Mouse (Mus musculus): ENCODE data around the gene Wwc1.

Gene Wwc1

DNA sequence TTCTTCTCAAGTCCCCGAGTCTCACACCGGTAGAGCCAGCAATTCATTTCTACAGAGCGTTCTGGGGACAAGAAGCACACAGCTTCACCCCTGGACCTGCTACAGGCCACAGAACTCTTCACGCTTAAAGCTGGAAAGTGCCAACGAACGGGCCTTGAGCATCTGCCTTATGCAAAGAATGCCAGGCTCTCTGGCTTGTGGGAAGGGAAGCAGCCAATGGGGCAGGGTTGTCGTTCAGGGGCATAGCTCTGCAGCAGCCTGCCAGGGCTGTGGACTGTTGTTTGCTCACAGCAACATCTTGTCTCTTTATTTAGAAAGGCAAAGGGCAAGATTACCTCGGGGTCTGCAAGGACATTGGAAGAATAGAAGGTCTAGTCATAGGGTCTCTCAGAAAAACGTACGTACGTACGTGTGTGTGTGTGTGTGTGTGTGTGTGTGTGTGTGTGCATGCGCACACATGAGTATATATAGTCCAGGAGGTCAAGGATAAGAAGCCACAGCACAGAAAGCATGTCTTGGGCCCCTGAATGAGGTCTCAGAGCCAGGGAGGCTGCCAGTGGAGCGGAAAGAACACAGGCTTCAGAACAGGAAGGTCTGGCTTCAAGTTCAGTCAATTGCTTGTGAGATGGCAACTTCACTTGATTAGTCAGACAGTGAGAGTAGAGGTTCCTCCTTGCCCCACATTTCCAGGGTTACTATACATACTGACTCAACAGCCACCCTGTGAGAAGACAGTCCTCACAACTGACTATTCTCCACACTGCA is 48.0 kb downstream of the Wwc1 start:
- no peak for DNase-seq (ENCODE audit: low spot score)

DNA sequence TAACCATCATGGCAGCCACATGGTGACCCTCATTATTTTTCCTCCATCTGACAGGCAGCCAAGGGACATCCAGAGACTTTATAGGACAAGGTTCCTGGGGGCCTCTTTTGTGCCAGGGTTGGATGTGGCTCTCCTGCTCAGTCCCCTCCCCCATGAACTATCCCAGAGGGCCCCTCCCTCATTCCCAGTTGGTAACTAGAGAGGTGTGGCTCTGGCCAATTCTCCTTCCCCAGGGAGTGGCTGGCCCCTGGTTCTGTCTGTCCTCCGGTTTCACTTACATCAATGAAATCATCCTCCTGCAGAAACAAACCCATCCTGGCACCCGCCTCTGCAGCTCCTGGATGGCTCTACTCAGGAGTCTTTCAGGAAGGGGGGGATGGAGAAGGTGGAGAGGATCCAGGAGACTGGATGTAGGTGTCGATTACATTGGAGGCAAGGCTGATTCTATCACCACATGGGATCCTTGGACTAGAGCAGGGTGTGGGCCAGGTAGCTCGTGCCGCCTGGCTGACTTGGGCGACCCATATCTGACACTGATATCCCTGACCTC is 49.7 kb downstream of the Wwc1 start:
- no peak for DNase-seq (ENCODE audit: low spot score)

DNA sequence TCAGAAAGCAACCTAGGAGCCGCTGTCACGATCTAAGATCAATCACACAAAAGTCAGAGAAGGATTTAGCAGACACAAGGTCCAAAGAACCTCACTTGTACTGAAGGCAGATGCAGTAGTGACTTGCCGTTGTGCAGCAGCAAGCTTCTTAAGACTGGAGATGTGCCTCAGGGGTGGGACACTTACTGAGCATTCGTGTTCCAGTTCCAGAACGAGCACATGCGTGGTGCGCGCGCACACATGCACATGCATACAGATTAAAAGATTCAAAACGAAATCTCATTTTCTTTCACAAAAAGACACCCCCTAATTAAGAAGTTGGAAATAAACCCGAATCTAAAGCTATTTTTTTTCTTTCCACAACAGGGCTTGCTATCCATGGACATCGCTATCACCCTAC is 51.9 kb downstream of the Wwc1 start:
- DNase-seq (ENCODE audit: low spot score) = no peak

DNA sequence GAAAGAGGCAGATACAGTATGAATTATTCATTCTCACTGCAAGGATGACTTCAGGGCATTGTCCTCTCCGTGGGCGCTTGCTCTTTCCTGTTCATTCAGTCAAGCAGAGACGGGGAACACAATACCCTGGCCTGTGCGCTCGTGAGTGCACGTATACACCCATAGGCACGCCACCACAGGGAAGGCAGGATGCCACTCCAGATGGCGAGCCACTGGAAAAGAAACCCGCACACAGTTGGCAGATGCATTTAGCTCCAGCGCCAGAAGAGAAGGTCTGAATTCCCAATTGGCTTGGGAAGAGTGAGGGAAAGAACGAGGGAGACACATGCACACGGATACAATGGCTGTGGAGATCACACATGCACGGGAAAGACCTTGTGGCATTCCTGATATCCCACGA is 53.0 kb downstream of the Wwc1 start:
- no peak for DNase-seq (ENCODE audit: low spot score)

DNA sequence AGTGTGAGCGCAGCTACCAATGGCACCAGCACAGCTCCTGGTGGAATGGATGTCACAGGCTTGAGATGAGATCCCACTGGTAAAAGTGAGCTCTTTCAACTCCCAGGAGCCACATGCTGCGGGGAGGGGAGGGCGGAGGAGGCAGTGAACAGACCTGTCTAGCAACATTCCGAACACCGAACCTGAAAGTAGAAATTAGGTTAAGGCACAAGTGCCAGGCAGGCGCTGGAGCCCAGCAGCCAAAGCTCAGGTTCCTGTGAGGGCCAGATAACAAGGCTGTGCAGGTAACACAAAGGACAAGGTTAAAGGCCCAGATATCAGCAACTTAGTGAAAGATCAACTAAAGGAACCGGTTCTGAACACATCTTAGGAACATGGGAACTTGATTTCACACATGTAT is 54.7 kb downstream of the Wwc1 start:
- DNase-seq (ENCODE audit: low spot score) = peak; percentile 84

DNA sequence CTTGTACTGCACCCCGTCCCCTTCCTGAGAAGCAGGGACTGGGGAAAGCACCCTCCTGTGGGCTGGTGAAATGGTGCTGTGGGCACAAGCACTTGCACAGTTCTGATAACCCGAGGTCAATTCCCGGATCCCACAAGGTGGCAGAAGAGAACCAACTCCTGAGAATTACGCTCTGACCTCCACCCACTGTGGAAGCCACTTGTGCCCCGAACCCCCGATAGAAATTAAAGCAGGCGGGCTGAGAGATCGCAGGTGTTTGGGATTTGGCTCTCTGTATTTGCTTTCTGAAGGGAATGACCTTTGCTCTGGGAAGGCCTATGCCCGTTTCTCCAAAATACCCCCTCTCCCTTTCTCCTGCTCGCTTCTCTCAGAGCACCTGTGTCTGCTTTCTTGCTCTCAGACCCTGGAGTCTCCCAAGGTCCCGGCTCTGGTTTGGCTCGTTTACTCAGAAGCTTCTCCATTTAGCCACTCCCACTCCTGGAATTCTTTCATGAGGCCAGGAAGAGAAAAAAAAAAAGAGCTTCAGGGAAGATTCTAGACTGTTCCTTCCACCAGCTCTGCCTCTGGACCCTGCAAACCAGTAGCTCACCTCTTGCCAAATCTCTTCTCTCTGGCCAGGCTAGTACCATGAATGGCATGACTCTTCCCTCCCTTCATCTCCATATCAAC is 58.0 kb downstream of the Wwc1 start:
- peak; percentile 28 for DNase-seq (ENCODE audit: low spot score)

DNA sequence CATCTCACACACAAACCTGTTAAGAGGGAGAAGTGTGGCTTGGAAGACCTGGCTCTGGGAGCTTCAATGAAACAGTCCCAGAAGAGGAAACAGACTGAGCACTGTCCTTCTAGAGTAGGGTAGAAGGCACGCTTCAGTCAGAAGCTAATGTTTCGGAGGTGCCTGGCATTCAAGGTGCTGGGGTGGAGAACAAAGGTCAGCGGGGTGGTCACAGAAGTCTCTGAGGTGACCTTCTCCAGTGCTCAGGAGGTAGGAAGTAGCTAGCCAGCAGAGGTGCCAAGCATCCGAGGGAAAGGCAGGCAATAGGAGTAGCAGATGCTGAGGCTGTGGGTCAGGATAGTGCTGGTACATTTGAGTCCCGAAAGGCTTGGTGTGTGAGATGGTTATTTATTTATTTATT is 59.6 kb downstream of the Wwc1 start:
- no peak for DNase-seq (ENCODE audit: low spot score)

DNA sequence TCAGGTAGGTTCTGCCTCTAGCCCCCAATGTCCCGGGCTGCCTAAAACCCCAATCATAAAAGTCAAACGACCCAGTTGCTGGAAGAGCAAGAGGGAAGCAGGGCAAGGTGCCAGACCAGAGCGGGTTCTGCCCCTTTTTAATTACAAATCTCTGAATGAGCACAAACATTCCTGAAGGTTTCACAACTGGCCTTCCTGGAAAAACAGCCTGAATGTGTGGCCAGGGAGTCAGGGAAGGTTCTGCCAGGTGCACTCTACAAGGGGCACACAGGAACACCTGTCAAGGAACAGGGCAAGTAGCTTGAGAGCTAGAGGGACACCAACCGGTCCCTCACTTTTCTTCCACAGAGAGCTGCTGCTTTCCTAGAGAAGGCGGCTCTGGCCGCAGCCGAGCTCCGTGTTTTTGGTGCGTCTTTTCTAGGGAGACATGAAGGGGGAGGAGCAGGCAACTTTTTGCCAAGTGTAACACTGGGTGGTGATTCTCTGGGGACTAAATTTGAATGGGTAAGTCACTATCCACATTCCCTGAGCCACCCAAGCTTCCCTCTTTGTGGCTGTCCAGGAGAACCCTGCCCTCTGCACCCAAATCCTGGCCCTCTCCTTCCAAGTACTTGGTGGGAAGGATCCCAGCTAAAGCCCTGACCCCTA is 60.3 kb downstream of the Wwc1 start:
- peak; percentile 82 for DNase-seq (ENCODE audit: low spot score)

DNA sequence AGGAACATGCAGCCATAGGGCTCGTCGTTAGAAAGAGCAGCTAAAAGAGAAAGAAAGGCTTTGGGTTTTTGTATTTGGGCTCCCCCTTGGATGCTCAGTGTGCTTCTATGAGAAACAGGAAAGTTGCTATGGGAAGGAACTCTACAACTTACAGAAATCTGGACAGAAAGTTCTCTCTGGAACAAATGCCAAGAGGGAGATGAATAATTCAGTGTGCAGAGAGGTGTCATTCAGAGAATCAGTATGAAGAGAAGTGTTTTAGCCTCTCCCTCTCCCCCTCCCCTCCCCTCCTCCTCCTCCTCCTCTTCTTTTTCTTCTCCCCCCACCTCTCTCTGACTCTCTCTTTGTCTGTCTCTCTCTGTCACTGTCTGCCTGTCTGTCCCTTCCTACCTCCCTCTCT is 60.9 kb downstream of the Wwc1 start:
- no peak for DNase-seq (ENCODE audit: low spot score)

DNA sequence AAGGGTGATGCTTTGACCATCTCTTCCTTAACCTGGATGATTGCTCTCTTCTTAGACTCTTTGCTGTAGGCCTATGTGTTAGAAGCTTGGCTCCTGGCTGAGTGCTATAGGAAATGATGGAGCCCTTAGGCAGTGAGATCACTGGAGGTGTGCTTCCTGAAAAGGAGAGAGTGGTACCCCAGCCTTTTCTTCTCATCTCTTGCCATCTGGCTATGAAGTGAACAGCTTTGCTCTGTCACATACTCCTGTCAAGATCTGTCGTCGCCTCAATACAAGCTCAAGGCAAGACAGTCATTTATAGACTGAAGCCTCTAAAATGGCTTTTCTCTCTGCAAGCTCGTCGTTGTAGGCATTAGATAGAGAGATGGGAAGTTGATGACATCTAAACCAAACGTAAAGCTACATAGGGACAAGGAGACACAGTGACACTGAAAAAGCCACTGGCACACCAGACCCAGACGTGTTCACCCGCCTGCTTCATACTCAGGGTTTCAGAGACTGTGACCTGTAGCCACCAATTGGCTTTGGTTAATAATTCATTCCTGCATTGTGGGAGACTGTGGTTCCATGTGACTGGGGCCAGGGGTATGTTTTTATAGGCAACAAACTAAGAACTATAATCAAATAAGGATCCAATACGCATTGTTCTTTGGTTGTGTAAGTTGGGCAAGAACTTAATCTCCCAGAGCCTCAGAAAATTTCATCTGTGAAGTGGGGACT is 63.7 kb downstream of the Wwc1 start:
- no peak for DNase-seq (ENCODE audit: low spot score)

DNA sequence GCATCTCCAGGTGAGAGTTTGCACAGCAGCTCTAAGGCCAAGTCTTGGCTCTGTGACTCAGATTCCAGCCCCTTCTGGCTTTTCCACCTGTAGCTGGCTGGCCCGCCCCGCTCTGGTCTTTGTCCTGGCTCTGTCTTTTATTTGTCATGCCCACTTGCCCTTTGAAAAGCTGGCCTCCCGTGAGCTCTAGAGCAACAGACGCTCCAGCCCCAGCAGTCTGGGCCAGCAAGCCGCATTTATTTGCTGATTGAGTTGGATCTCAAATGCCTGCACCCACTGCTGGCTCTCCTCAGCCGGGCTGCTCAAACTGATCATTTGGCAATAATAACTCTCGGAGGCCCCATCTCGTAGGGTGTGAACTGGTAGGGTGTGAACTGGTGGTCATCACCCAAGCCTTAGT is 64.8 kb downstream of the Wwc1 start:
- DNase-seq (ENCODE audit: low spot score) = peak; percentile 41

DNA sequence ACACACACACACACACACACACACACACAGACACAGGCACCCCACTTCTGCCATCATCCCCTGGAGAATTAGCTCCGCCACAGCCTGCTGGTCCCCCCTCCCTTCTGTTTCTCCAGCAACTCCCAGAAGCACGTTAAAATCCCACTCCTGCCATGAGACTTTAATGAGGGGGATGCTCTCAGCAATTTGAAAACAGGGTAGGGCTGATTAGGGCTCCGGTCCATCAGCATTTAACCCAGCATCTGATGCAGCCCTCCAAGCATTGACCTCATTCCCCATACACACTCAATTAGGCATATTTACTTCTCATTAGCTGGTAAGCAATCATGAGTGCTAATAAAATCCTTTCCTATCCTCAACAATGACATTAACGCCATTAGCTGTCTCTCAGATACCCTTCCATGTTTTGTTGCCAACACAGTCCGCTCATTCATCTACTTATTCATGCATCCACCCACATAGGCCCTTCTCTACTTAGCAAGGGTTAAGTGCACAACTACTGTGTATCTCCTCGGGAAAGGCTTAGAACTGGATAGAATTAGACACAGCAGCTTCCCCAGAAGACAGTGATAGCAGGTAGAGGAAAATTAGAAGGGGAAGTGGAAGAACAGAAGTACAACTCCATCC is 66.8 kb downstream of the Wwc1 start:
- DNase-seq (ENCODE audit: low spot score) = no peak

DNA sequence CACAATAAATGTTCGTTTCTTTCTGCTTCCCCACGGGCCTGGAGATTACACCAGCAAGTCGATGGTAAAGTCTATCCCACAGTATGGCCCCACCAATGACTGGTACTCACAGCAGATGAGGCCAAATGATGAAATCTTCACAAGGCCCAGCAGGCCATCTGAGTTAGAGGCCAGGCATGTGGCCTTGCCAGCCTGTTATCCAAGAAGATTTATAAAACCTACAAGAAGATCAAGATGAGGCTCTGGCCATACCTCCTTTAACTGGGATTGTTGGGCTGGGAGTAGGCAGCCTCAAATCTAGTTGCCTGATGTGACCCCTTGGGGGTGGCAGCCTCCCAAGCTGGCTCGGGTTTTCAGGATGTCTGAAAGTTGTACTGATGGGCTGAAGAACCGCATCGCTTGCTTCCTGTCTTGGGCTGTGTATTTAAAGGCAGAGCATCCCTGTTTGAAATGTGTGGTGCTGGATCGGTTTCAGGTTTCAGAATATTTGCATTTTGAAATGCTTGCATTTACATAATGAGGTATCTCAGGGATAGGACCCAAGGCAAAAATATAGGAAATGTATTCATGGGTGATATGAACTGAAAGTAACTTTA is 75.3 kb downstream of the Wwc1 start:
- DNase-seq (ENCODE audit: low spot score) = no peak

DNA sequence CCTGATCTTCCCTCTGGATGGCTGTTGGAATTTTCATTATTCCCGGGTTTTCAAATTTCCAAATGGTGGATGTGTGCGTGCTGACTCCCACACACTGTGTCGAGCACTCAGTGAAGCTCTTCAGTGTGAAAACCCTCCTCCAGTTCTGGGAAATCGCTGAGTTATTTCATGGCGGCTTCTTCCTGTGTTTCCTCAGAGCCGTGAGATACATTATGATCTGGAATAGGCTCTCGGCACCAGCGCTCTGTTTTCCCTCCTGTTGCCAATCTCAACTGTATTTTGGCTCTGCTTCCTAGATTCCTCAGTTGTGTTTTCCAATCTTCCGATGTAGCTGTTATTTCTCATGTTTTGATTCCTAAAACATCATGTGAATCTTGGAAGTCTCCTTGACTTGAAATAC is 77.2 kb downstream of the Wwc1 start:
- no peak for DNase-seq (ENCODE audit: low spot score)

DNA sequence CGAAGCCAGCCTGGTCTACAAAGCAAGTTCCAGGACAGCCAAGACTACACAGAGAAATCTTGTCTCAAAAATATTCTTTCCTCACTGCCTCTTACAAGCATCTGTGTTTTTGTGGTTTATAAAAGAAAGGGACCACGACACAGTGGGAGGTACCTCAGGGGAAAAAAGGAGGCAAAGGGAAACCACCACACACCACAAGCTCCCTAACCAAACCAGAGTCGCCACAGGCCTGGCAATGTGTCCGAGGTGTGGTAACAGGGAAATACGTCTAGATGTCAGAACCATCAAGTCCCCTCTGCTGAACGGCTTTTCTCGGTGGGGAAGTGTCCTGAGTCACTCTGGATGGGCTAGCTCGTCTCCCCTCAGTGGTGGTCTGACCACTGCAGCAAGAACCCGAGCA is 80.4 kb downstream of the Wwc1 start:
- DNase-seq (ENCODE audit: low spot score) = no peak

DNA sequence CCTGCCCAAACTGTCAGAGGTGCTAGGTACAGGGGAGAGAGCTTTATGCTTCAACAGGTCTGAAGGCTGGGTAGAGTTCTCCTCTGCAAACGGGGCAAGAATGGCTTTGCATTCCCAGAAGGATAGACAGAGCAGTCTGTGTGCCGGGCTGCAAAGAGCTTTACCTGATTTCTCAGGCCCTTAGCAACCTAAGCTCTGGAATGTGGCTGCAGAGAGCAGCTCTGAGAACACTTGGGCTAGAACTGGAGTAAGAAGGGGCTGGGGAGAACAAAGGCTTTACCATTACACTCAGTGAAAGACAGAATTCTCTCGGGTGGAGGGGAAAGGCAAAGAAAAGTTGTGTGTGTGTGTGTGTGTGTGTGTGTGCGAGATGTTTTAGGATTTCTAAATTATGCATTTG is 86.9 kb downstream of the Wwc1 start:
- DNase-seq (ENCODE audit: low spot score) = no peak

DNA sequence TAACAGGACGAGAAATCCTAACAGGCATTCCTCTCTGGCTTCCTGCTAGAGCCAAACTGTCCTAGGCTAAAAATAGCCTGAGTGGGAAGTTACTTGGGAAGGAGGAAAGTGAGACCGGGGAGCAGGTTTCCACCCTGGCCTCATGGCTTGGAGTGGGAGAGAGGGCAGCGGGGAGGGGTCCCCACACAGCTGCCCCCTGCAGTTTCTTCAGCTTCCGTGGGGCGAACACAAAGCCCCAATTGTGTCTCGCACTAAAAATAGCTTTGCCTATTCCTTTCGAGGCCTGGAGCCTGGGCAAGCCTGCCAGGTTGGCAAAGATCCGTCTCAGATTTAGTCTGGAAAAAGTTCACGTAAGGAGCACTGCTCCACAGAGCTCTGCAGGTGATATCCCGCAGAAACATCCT is 87.3 kb downstream of the Wwc1 start:
- peak; percentile 18 for DNase-seq (ENCODE audit: low spot score)

DNA sequence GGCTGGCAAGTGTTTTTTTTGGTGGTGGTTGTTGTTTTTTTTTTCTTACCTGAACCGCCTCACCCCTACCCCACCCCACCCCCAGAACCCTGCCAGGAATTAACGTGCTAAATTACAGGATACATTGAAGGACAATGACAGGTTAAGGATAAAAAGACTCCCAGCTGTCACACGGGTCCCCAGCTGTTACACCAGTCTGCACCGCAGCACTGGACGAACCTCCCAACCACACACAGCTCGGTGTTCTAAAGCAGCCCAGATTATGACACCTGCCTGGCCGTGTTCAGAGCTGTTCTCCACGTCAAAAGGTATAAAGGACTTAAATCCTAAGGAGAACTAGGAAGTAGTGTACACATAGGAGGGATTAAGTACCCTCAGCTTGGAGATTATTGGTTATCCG is 88.0 kb downstream of the Wwc1 start:
- DNase-seq (ENCODE audit: low spot score) = no peak

DNA sequence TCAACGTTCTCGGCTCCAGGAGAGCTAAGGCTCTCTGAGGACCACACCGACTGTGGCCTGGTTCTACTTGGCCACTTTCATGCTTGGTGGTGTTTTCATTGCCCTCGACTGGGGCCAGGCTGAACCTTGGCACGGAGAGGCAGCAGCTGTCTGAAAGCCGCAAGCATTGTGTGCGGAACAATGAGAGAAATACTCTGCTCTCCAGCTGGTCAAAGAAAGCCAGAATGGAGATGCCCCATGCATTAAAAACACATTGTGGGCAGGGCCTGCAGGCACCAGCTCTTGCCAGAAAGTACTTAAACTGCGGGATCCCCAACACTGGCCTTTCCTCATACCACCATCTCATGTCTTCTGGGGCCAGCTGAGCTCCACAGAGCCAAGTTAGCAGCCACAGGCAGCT is 91.5 kb downstream of the Wwc1 start:
- DNase-seq (ENCODE audit: low spot score) = no peak

DNA sequence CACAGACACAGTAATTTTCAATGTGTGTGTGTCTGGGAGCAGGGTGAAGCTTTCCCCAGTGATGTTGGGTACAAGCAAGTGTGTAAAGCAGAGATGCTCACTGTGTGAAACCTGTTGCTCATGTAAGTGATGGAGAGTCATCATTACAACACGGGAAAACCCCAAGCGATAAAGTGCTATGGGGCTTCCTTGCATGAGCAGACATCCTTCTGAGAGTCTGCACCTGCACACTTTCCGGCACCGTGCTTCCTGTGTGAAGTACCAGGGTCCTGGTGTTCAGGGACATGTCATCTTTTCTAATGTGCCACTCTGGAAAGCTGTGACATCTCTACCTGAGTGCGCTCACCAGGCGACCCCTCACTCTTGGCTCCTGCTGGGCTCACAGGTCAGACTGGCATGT is 97.5 kb downstream of the Wwc1 start:
- no peak for DNase-seq (ENCODE audit: low spot score)

DNA sequence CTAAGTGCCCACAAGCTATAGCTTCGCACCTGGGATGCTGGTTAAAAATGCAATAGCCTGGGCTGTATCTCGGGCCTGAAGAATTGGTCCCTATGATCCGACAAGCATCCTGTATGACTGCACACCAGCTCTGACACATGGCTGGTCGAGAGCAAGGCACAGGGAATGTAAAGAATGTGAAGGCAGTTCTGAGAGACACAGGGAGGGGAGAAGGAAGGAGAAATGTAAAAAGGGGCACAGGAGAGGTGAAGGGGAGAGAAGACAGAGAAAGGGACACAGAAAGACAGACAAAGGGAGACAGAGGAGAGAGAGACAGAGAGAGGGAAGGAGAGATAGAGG is 101.8 kb downstream of the Wwc1 start:
- no peak for DNase-seq (ENCODE audit: low spot score)
